Mouse (Mus musculus) liver, embryonic 14 days (tissue): ENCODE results near the gene Irs1. TPM values are rescaled to one million over a fixed set of nuclear protein-coding genes. Genes with fewer than 3 reads are reported as not detected.

Experiments used
- polyA plus RNA-seq: library from polyadenylated mRNA; depleted of rRNA; stranded (reverse); fragments of >200 nt; gene quantifications from 2 replicates; pipeline ENCODE4 v1.2.3, GENCODE M21; 2012; rRNA removed

Irs1 gene
- 1.0 and 1.2 TPM in 2 replicates for polyA plus RNA-seq

GRCm38 (mm10) chr1:82291151-82291797, at the start of gene Irs1:
TSS of gene Irs1 (minus strand) at chr1:82291416.

GRCm38 (mm10) chr1:82316111-82316745, 25.0 kb upstream of the Irs1 start, which contains the start of gene Rhbdd1:
TSS of gene Rhbdd1 (plus strand) at chr1:82316452.

GRCm38 (mm10) chr1:82232812-82233211, 58.4 kb downstream of the Irs1 start, which contains the start of gene Gm9747:
TSS of gene Gm9747 (plus strand) at chr1:82233112.

Other genes with a start within 250 kb of the Irs1 start
- gene Gm9747, start 58.3 kb downstream of the Irs1 start, polyA plus RNA-seq = 0.05 TPM in 1 of 2 replicates, not detected in the other
- 6.3 and 6.4 TPM in 2 replicates for gene Rhbdd1, start 25.0 kb upstream of the Irs1 start, polyA plus RNA-seq